ENCODE assay signal across 19 mouse cellular contexts in the genomic region with DNA sequence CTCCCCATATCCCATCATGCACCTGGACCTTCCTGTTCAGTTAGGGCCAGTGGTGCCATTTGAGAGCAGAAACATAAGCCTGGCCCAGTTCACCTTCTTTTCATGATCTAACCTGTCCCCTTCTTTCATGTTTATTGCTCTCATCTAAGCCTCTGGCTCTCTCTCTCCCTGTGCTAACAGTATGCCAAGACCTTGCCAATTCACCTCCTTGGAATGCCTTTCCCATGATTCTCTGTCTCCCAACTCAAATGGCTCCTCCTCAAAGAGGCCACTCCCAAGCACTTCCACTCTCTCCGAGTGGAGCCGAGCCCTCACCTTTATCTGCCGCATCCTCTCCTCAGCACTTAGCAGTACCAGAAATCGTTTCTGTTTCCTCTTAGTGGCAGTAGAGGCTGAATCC.
DNase-seq lines count a peak whose midpoint lies in the region; ATAC-seq lines count a peak whose summit lies in the region.
"Had no signal": no experiment of that assay in that cellular context is flagged by ENCODE, and none has a peak within 500 bp of the region (broad histone marks: within the 10 kb centered on the region; RNA-seq: fewer than 3 reads in every experiment).

No protein-coding gene starts in this region.

- no peaks in the 10 kb centered on the region for H3K36me3 ChIP-seq in kidney, embryonic 15.5 days
- no peaks in the 10 kb centered on the region for H3K36me3 ChIP-seq in neural tube, embryonic 13.5 days
- no peaks in the 10 kb centered on the region for H3K36me3 ChIP-seq in neural tube, embryonic 15.5 days
- H3K36me3 ChIP-seq in hindbrain, embryonic 13.5 days = no peaks in the 10 kb centered on the region

- no peak overlapping the region for H3K4me3 ChIP-seq in kidney, embryonic 15.5 days (replicated peaks)
- no peak overlapping the region for H3K4me3 ChIP-seq in neural tube, embryonic 13.5 days
- H3K4me3 ChIP-seq in neural tube, embryonic 15.5 days (replicated peaks) = no peak overlapping the region
- no peak overlapping the region for H3K4me3 ChIP-seq in hindbrain, embryonic 13.5 days
- H3K4me3 ChIP-seq: embryonic facial prominence, embryonic 13.5 days; heart, adult 2 months; limb, embryonic 12.5 days had no signal

- H3K27me3 ChIP-seq in kidney, embryonic 15.5 days = no peaks in the 10 kb centered on the region
- H3K27me3 ChIP-seq in neural tube, embryonic 13.5 days = no peaks in the 10 kb centered on the region
- H3K27me3 ChIP-seq in neural tube, embryonic 15.5 days (replicated peaks) = no peaks in the 10 kb centered on the region
- H3K27me3 ChIP-seq in hindbrain, embryonic 13.5 days = no peaks in the 10 kb centered on the region
- H3K27me3 ChIP-seq: CH12.LX; embryonic facial prominence, embryonic 13.5 days; Patski had no signal

- H3K4me2 ChIP-seq in kidney, embryonic 15.5 days = no peak overlapping the region
- H3K4me2 ChIP-seq in neural tube, embryonic 13.5 days = no peak overlapping the region
- H3K4me2 ChIP-seq in neural tube, embryonic 15.5 days = no peak overlapping the region
- H3K4me2 ChIP-seq in hindbrain, embryonic 13.5 days = no peak overlapping the region
- H3K4me2 ChIP-seq: embryonic facial prominence, embryonic 13.5 days; limb, embryonic 12.5 days had no signal

- whole genome bisulfite sequencing in kidney, embryonic 15.5 days = 90% methylated on average over 4 of the region's 4 CpGs
- WGBS in neural tube, embryonic 13.5 days = 92% methylated on average over 4 of the region's 4 CpGs
- WGBS in neural tube, embryonic 15.5 days = 89% methylated on average over 4 of the region's 4 CpGs
- 94% methylated on average over 4 of the region's 4 CpGs for WGBS in hindbrain, embryonic 13.5 days

- H3K9me3 ChIP-seq in kidney, embryonic 15.5 days (replicated peaks) = no peaks in the 10 kb centered on the region
- H3K9me3 ChIP-seq in neural tube, embryonic 13.5 days = no peaks in the 10 kb centered on the region
- H3K9me3 ChIP-seq in neural tube, embryonic 15.5 days (replicated peaks) = no peaks in the 10 kb centered on the region
- no peaks in the 10 kb centered on the region for H3K9me3 ChIP-seq in hindbrain, embryonic 13.5 days
- H3K9me3 ChIP-seq: embryonic facial prominence, embryonic 13.5 days; limb, embryonic 12.5 days had no signal

- peak overlapping the region; percentile 92 for H3K27ac ChIP-seq in kidney, embryonic 15.5 days
- peak overlapping the region; percentile 88 for H3K27ac ChIP-seq in neural tube, embryonic 13.5 days (replicated peaks)
- no peak overlapping the region; the same call in 1 of the 2 replicates for H3K27ac ChIP-seq in neural tube, embryonic 15.5 days (replicated peaks)
- H3K27ac ChIP-seq in hindbrain, embryonic 13.5 days = peak overlapping the region; percentile 89

- no peak overlapping the region for H3K9ac ChIP-seq in kidney, embryonic 15.5 days
- H3K9ac ChIP-seq in neural tube, embryonic 13.5 days = no peak overlapping the region
- no peak overlapping the region for H3K9ac ChIP-seq in neural tube, embryonic 15.5 days (replicated peaks)
- H3K9ac ChIP-seq in hindbrain, embryonic 13.5 days = no peak overlapping the region
- H3K9ac ChIP-seq: embryonic facial prominence, embryonic 13.5 days; limb, embryonic 12.5 days had no signal

- ATAC-seq in kidney, embryonic 15.5 days (replicated peaks; ENCODE audit: low FRiP score) = no peak
- no peak for ATAC-seq in neural tube, embryonic 13.5 days (ENCODE audit: low read depth)
- no peak for ATAC-seq in neural tube, embryonic 15.5 days (ENCODE audit: low FRiP score)
- no peak for ATAC-seq in hindbrain, embryonic 13.5 days (ENCODE audit: low FRiP score)
- ATAC-seq: Patski had no signal

- no peak for DNase-seq in kidney, postnatal 36 days
- no peak for DNase-seq in gastrocnemius, postnatal 10 days
- DNase-seq in cerebellum, adult 11-12 months = no peak
- DNase-seq: adrenal gland, postnatal 10 days; cerebellum, postnatal 36 days; heart, adult 2 months; heart, postnatal 4 days; kidney, postnatal 25 days; layer of hippocampus, postnatal 36 days; right cerebral cortex, postnatal 25 days; thymus, postnatal 4 days had no signal

- H3K4me1 ChIP-seq in kidney, embryonic 15.5 days = peaks cover 77% of the 10 kb centered on the region
- H3K4me1 ChIP-seq in neural tube, embryonic 13.5 days (replicated peaks) = peaks cover 97% of the 10 kb centered on the region
- peaks cover 66% of the 10 kb centered on the region for H3K4me1 ChIP-seq in neural tube, embryonic 15.5 days
- peaks cover 89% of the 10 kb centered on the region for H3K4me1 ChIP-seq in hindbrain, embryonic 13.5 days (replicated peaks)
